Mouse (Mus musculus): ENCODE measurements around the gene Scamp1.
"Not testable (repeated sequence)": the region's sequence is repeated elsewhere in the genome, so short reads cannot be mapped to it uniquely, and the experiment has no call there.

- not testable (repeated sequence) for TF ChIP-seq CTCF (conservative IDR thresholded peaks at IDR 0.05; ENCODE audit: insufficient read depth, insufficient read length, low read depth, low read length); POLR2A (IDR thresholded peaks at IDR 0.05; ENCODE audit: low read depth, low read length)
These were observed 27.2 kb upstream of the Scamp1 start for GRCm38 (mm10) chr13:94312812-94313211.
